ENCODE assay signal across 9 mouse cellular contexts in the genomic region with DNA sequence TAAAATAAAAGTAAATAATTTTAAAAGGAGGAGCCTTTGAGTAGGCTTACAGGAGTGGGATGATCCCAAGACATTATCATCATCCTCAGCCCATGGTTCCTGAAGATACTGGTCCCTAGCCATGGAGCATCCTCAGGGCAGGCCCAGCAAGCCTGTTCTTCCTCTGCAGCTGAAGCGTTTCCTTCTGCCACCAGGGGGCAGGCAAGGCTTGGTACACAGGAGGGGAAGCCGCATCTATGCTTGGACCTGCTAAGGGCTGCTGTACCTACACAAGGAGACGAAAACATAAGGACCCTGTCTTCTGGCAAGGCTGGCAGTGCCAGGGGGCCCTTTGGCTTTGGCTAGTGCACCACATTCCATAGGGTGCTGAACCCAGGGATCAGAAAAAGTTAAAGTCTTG. TPM values are rescaled to one million over a fixed set of nuclear protein-coding genes. Genes with fewer than 3 reads are reported as not detected.
A peak's percentile ranks its signal among the peaks of the same experiment; 100 is the strongest.
DNase-seq lines count a peak whose midpoint lies in the region; TF ChIP-seq lines count a peak whose summit lies in the region.
"Had no signal": no experiment of that assay in that cellular context is flagged by ENCODE, and none has a peak within 500 bp of the region (broad histone marks: within the 10 kb centered on the region; RNA-seq: fewer than 3 reads in every experiment).

No protein-coding gene starts in this region.

- DNase-seq in ovary, postnatal 10 days (ENCODE audit: low spot score) = peak; percentile 47
- DNase-seq in ovary, adult 18-20 months (ENCODE audit: low spot score) = no peak
- DNase-seq in cerebellum, postnatal 10 days = peak; percentile 90 to 94
- DNase-seq in frontal cortex, postnatal 36 days (ENCODE audit: low spot score in 2 of 2) = peak; percentile 76 to 82
- peak; percentile 69 for DNase-seq in kidney, adult 9 months
- DNase-seq in lung, adult 18-20 months = peak; percentile 48 to 51
- DNase-seq in ovary, postnatal 14 days (ENCODE audit: low spot score) = peak; percentile 59
- peak; percentile 83 for DNase-seq in thymus, adult 2 months

- H3K36me3 ChIP-seq in thymus, adult 2 months (ENCODE audit: control insufficient read depth, insufficient read depth, low read length) = no peaks in the 10 kb centered on the region

- no peaks in the 10 kb centered on the region; the same call in 1 of the 2 replicates for H3K27me3 ChIP-seq in thymus, adult 2 months (ENCODE audit: control insufficient read depth, insufficient read depth, low read length)

- 6% methylated on average over 3 of the region's 3 CpGs for WGBS in thymus, adult 2 months

- H3K27ac ChIP-seq in thymus, adult 2 months (ENCODE audit: control insufficient read depth, insufficient read depth, low read length) = no peak overlapping the region

- peak; percentile 92 for TF ChIP-seq CTCF in thymus, adult 2 months (IDR thresholded peaks at IDR 0.05; ENCODE audit: borderline replicate concordance, control insufficient read depth, extremely low read depth, insufficient read depth, low read length, poor library complexity)

- TF ChIP-seq POLR2A in thymus, adult 2 months (IDR thresholded peaks at IDR 0.05; ENCODE audit: control insufficient read depth, extremely low read depth, insufficient read depth, low read length, poor library complexity) = no peak

- H3K4me3 ChIP-seq in thymus, adult 2 months (ENCODE audit: control insufficient read depth, insufficient read depth, low read length) = no peak overlapping the region
- H3K4me3 ChIP-seq: myocyte had no signal

- H3K4me1 ChIP-seq in thymus, adult 2 months (replicated peaks; ENCODE audit: control insufficient read depth, insufficient read depth, low read length) = no peaks in the 10 kb centered on the region

RNA-seq across cellular contexts. Expression of gene Wfs1, which starts 40.2 kb away (rescaled TPM):
- 7.1 and 8.5 TPM in 2 replicates for polyA plus RNA-seq in thymus, adult 2 months (2012; rRNA removed)
